Mouse (Mus musculus): ENCODE results near the gene Ppil6. TPM values are rescaled to one million over a fixed set of nuclear protein-coding genes. Genes with fewer than 3 reads are reported as not detected.

Ppil6 gene
- total and polyA plus RNA-seq, 2 experiments, result 0.26 to 1.1 TPM

DNA sequence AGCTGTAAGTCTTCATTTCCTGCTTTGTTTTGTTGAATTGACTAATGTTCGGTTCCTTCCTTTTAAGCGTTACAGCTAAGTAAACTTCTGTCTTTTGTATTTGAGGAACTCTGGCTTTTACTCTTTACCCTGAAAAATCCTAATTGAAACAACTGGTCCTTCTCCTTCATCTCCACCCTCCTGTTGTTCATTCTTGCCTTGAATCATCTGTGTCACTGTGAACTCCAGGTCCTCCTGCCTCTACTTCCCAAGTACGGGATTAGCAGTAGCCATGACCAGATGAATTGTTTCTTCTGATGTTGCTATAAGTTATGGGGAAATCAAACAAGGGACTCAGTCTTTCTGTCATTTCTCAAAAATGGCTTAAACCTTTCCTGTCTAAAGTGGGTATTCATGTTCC lies 33.1 kb downstream of the Ppil6 start:
- Histone ChIP-seq H3K36me3 (ENCODE audit: control insufficient read depth, insufficient read depth, low read length) (peaks cover 34% of the 10 kb centered on the region), H3K27ac (replicated peaks; ENCODE audit: insufficient read depth, low read depth, low read length) (no peak overlapping the region), H3K9ac (ENCODE audit: low read depth, low read length) (no peak overlapping the region), H3K79me2 (ENCODE audit: control insufficient read depth, insufficient read depth, low read length) (peaks cover 32% of the 10 kb centered on the region), H3K27me3 (ENCODE audit: control insufficient read depth, insufficient read depth, low read length) (no peaks in the 10 kb centered on the region), H3K4me1 (ENCODE audit: control insufficient read depth, insufficient read depth, low read length) (peaks cover 11% of the 10 kb centered on the region), H3K4me3 (ENCODE audit: insufficient read depth, low read depth, low read length) (no peak overlapping the region)
- no peak for TF ChIP-seq CTCF (IDR thresholded peaks at IDR 0.05; ENCODE audit: low read depth, low read length)
- TF ChIP-seq POLR2A (IDR thresholded peaks at IDR 0.05; ENCODE audit: extremely low read depth, insufficient read depth, low read length), result no peak
- 68% methylated on average over 3 of the region's 3 CpGs for WGBS
- DNase-seq (ENCODE audit: extremely low read depth, low read depth, low spot score), result peak; percentile 39

DNA sequence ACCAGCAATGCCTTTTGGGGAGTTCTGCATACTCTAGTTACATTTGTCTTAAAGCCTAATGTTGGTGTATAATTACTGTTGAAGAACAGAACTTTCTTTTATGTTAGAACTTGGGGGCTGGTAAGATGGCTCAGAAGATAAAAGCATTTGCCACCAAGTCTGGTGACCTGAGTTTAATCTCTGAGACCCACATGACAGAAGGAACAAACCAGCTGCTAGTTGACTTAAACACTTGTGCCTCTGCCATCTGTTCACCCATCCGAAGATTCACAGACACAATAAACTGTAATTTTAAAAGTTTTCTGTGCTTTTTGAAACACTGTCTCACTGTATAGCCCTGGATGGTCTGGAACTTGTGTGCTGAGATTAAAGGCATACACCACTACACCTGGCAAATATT lies 35.5 kb downstream of the Ppil6 start:
- Histone ChIP-seq H3K27ac (replicated peaks; ENCODE audit: insufficient read depth, low read depth, low read length) (no peak overlapping the region), H3K27me3 (ENCODE audit: control insufficient read depth, insufficient read depth, low read length) (no peaks in the 10 kb centered on the region), H3K4me1 (ENCODE audit: control insufficient read depth, insufficient read depth, low read length) (peaks cover 11% of the 10 kb centered on the region), H3K36me3 (ENCODE audit: control insufficient read depth, insufficient read depth, low read length) (peaks cover 53% of the 10 kb centered on the region), H3K4me3 (ENCODE audit: insufficient read depth, low read depth, low read length) (no peak overlapping the region), H3K9ac (ENCODE audit: low read depth, low read length) (no peak overlapping the region), H3K79me2 (ENCODE audit: control insufficient read depth, insufficient read depth, low read length) (peaks cover 22% of the 10 kb centered on the region)
- 81% methylated on average over 1 of the region's 1 CpGs for WGBS
- TF ChIP-seq CTCF (IDR thresholded peaks at IDR 0.05; ENCODE audit: low read depth, low read length) (no peak), POLR2A (IDR thresholded peaks at IDR 0.05; ENCODE audit: extremely low read depth, insufficient read depth, low read length) (no peak)
- no peak for DNase-seq (ENCODE audit: extremely low read depth, low read depth, low spot score)

DNA sequence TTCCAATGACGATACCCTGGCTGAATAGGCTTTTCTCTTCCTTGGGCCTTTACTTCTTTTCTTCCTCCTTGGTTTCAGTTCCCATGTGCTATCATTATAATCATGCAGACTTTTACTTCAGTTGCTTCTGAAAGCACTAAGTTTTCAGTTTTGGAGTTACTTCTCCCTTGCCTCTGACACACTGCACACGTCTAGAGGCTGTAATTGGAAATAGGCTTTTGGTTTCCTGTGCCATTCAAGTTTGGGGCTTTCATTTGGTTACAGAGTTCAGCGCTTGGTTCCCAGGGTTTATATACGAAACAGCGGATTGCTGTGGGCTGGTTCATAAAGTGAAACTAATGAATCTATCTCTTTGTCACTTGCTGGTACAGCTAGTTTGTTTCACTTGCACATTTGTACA lies 39.7 kb downstream of the Ppil6 start:
- Histone ChIP-seq H3K79me2 (ENCODE audit: control insufficient read depth, insufficient read depth, low read length) (peaks cover 3% of the 10 kb centered on the region), H3K4me3 (ENCODE audit: insufficient read depth, low read depth, low read length) (no peak overlapping the region), H3K36me3 (ENCODE audit: control insufficient read depth, insufficient read depth, low read length) (peaks cover 63% of the 10 kb centered on the region), H3K27me3 (ENCODE audit: control insufficient read depth, insufficient read depth, low read length) (no peaks in the 10 kb centered on the region), H3K27ac (replicated peaks; ENCODE audit: insufficient read depth, low read depth, low read length) (no peak overlapping the region), H3K4me1 (ENCODE audit: control insufficient read depth, insufficient read depth, low read length) (peaks cover 4% of the 10 kb centered on the region; the same call in 1 of the 2 replicates), H3K9ac (ENCODE audit: low read depth, low read length) (no peak overlapping the region)
- 90% methylated on average over 5 of the region's 5 CpGs for WGBS
- DNase-seq (ENCODE audit: extremely low read depth, low read depth, low spot score), result no peak
- TF ChIP-seq POLR2A (IDR thresholded peaks at IDR 0.05; ENCODE audit: extremely low read depth, insufficient read depth, low read length), result no peak
- no peak for TF ChIP-seq CTCF (IDR thresholded peaks at IDR 0.05; ENCODE audit: low read depth, low read length)

DNA sequence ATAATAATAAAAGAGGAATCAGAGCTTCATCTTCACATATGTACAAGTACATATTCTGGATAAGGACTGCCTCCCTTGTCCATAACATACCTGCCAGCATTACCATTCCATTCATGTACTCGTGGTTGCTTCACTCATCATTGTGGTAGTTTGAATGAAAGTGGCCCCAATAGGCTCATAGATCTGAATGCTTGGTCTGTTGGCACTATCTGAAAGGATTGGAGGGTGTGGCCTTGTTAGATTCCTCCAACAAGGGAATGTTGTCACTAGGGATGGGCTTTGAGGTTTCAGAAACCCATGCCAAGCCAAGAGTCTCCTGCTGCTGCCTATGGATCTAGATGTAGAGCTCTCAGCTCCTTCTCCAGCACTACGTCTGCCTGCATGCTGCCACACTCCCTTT lies 45.8 kb downstream of the Ppil6 start:
- DNase-seq (ENCODE audit: extremely low read depth, low read depth, low spot score), result no peak
- H3K4me1 ChIP-seq (ENCODE audit: control insufficient read depth, insufficient read depth, low read length), result peaks cover 4% of the 10 kb centered on the region; the same call in 1 of the 2 replicates
- no peak overlapping the region for H3K9ac ChIP-seq (ENCODE audit: low read depth, low read length)
- peaks cover 28% of the 10 kb centered on the region for H3K36me3 ChIP-seq (ENCODE audit: control insufficient read depth, insufficient read depth, low read length)
- H3K4me3 ChIP-seq (ENCODE audit: insufficient read depth, low read depth, low read length), result no peak overlapping the region
- 94% methylated on average over 2 of the region's 2 CpGs for WGBS
- no peaks in the 10 kb centered on the region for H3K27me3 ChIP-seq (ENCODE audit: control insufficient read depth, insufficient read depth, low read length)
- H3K27ac ChIP-seq (replicated peaks; ENCODE audit: insufficient read depth, low read depth, low read length), result no peak overlapping the region
- no peaks in the 10 kb centered on the region; the same call in 1 of the 2 replicates for H3K79me2 ChIP-seq (ENCODE audit: control insufficient read depth, insufficient read depth, low read length)
- TF ChIP-seq POLR2A (IDR thresholded peaks at IDR 0.05; ENCODE audit: extremely low read depth, insufficient read depth, low read length), result no peak
- TF ChIP-seq CTCF (IDR thresholded peaks at IDR 0.05; ENCODE audit: low read depth, low read length), result no peak

DNA sequence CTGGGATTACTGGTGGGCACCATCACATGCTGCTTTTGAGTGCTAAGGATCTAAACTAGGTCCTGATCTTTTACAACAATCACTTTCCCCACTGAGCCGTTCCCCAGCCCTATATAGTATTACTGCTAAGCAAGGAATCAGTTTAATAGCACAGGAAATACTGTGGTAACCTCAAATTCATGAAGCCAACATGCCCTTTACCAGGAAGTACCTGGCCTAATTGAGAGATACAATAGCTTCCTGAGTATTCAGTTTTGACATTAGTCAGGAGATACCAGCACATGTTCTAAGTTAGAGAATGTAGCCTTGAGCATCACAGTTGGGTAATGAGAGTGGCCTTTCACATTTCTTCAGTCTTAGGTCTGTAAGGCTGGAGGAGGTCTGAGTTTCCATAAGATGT lies 46.5 kb downstream of the Ppil6 start:
- no peak overlapping the region for H3K27ac ChIP-seq (replicated peaks; ENCODE audit: insufficient read depth, low read depth, low read length)
- no peaks in the 10 kb centered on the region for H3K27me3 ChIP-seq (ENCODE audit: control insufficient read depth, insufficient read depth, low read length)
- H3K79me2 ChIP-seq (ENCODE audit: control insufficient read depth, insufficient read depth, low read length), result no peaks in the 10 kb centered on the region
- no peaks in the 10 kb centered on the region for H3K4me1 ChIP-seq (ENCODE audit: control insufficient read depth, insufficient read depth, low read length)
- WGBS, result 90% methylated on average over 1 of the region's 1 CpGs
- DNase-seq (ENCODE audit: extremely low read depth, low read depth, low spot score), result no peak
- TF ChIP-seq CTCF (IDR thresholded peaks at IDR 0.05; ENCODE audit: low read depth, low read length), result no peak
- TF ChIP-seq POLR2A (IDR thresholded peaks at IDR 0.05; ENCODE audit: extremely low read depth, insufficient read depth, low read length), result no peak
- H3K36me3 ChIP-seq (ENCODE audit: control insufficient read depth, insufficient read depth, low read length), result peaks cover 22% of the 10 kb centered on the region
- no peak overlapping the region for H3K4me3 ChIP-seq (ENCODE audit: insufficient read depth, low read depth, low read length)
- no peak overlapping the region for H3K9ac ChIP-seq (ENCODE audit: low read depth, low read length)

DNA sequence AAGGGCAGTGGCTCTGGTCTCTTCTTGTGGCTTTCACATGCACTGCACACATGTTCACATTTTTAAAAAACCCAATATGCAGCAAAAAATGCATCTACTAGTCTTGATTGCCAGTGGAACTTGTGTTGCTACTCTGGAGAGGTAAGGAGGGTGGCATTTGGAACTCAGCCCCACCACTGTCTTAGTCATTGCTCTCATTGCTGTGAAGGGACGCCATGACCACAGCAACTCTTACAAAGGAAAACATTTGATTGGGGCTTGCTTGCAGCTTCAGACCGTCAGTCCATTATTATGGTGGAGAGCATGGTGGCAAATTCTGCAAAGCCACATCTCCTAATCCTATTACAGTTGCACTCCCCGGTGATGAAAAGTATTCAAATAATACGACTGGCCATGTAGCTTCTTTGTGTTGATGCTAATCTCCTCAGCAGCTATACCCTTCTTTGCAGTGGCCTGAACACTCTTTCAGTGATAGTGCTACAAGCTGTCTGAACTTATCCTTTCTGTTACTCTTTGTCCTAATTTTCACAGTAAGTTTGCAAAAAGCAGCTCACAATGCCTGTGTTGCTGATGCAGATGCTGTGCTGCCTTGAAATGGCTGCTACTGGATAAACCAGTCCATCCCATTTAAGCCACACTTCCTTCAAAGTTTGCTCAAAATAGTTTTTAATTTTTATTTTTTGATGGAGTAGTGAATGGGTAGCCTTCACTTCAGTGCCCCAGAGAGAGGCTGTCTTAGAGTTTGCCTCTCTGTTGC lies 47.2 kb downstream of the Ppil6 start:
- peaks cover 21% of the 10 kb centered on the region for H3K36me3 ChIP-seq (ENCODE audit: control insufficient read depth, insufficient read depth, low read length)
- no peaks in the 10 kb centered on the region for H3K79me2 ChIP-seq (ENCODE audit: control insufficient read depth, insufficient read depth, low read length)
- no peak for DNase-seq (ENCODE audit: extremely low read depth, low read depth, low spot score)
- H3K4me1 ChIP-seq (ENCODE audit: control insufficient read depth, insufficient read depth, low read length), result no peaks in the 10 kb centered on the region
- no peak overlapping the region for H3K4me3 ChIP-seq (ENCODE audit: insufficient read depth, low read depth, low read length)
- H3K27ac ChIP-seq (replicated peaks; ENCODE audit: insufficient read depth, low read depth, low read length), result no peak overlapping the region
- no peak for TF ChIP-seq CTCF (IDR thresholded peaks at IDR 0.05; ENCODE audit: low read depth, low read length)
- no peak for TF ChIP-seq POLR2A (IDR thresholded peaks at IDR 0.05; ENCODE audit: extremely low read depth, insufficient read depth, low read length)
- no peak overlapping the region for H3K9ac ChIP-seq (ENCODE audit: low read depth, low read length)
- 96% methylated on average over 4 of the region's 4 CpGs for WGBS
- H3K27me3 ChIP-seq (ENCODE audit: control insufficient read depth, insufficient read depth, low read length), result no peaks in the 10 kb centered on the region

Data from liver, adult 2 months (tissue).